In the genomic region with DNA sequence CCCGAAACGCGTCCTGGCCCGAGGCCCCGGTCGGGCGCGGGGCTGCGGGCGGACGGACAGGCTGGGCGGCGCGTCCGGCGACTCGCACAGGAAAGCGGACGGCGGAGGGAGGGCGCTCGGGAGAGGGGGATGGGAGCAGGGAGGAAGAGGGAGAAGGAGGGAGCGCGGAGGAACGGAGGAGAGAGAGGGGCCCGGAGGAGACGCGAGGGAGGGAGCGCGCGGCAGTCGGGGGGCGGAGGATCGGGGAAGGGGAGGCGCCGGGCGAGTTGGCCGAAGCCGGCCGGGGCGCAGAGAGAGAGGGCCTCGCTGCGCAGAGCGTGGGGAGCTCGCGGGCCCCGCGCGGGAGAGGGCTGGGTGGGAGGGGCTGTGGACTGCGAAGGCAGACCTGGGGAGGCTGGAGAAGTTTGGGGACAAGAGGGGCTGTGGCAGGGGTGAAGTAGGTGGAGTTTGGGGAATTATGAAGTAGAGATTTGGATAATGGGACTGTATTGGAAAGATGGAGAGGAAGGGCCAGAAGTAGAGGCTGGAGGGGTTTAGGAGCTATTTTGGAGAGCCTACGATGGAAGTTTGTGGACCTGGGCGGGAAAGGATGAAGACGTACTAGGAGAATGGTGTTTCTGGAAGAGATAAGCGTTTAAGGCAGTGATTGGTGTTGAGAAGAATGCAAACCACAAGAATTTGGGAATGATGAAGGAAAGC, we compare ENCODE assay signal across 1 mouse cellular context.
TF ChIP-seq lines count a peak whose summit lies in the region.

No protein-coding gene starts in this region.

TF ChIP-seq in C2C12, 6 proteins besides CTCF, POLR2A, EP300 and RAD21:
- TF ChIP-seq CEBPB (IDR thresholded peaks at IDR 0.05; ENCODE audit: low read depth) (no peak), MAX (IDR thresholded peaks at IDR 0.05) (no peak), MYOG (IDR thresholded peaks at IDR 0.05; ENCODE audit: control insufficient read depth, extremely low read depth, insufficient read length) (no peak), FOSL1 (IDR thresholded peaks at IDR 0.05; ENCODE audit: insufficient read depth, low read length, poor library complexity, severe bottlenecking) (no peak), MYOD1 (IDR thresholded peaks at IDR 0.05; ENCODE audit: control insufficient read depth, insufficient read length, low read depth) (no peak), USF1 (IDR thresholded peaks at IDR 0.05; ENCODE audit: low read depth) (no peak)
TF ChIP-seq in C2C12: peak in this region for 0.
